Mouse (Mus musculus): ENCODE results near the gene 4933402J07Rik. TPM values are rescaled to one million over a fixed set of nuclear protein-coding genes. Genes with fewer than 3 reads are reported as not detected.

The 4933402J07Rik gene
- polyA plus RNA-seq, 1 experiment from 2014 or later = not detected

DNA sequence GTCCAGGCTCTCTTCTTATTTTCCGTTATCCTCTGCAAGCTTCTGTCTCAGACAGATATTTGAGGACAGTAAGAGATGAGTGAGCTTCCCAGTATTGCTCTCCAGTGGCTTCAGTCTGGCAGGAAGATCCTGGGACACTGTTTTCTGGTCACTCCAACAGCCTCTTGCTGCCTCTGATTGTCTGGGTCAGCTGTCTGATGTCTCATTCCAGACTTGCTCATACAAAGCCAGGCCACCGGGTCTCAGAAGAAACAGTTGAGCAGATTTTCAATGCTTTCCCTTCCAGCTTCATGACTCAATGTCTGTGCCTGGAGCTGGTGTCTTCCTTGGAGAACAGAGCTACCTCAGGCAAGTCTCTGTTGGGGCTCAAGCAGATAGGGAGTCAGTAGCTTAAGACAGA is 39.1 kb downstream of the 4933402J07Rik start:
- Histone ChIP-seq H3K27me3 (ENCODE audit: control insufficient read depth, insufficient read depth, low read length) (no peaks in the 10 kb centered on the region), H3K36me3 (ENCODE audit: control insufficient read depth, insufficient read depth, low read length) (no peaks in the 10 kb centered on the region), H3K9ac (replicated peaks; ENCODE audit: low read depth, low read length) (no peak overlapping the region), H3K27ac (ENCODE audit: low read length) (no peak overlapping the region), H3K9me3 (ENCODE audit: control insufficient read depth, low read depth, low read length) (no peaks in the 10 kb centered on the region), H3K4me1 (ENCODE audit: control insufficient read depth, insufficient read depth, low read length) (0 out of 2 replicates have a peak, but pooled peaks cover 4% of the 10 kb centered on the region), H3K4me3 (ENCODE audit: low read depth, low read length) (no peak overlapping the region), H3K4me2 (replicated peaks; ENCODE audit: low read depth, low read length) (no peak overlapping the region)
- WGBS = 64% methylated on average over 2 of the region's 2 CpGs
- ATAC-seq (ENCODE audit: insufficient number of reproducible peaks, insufficient read depth, low FRiP score, low read depth) = no peak

DNA sequence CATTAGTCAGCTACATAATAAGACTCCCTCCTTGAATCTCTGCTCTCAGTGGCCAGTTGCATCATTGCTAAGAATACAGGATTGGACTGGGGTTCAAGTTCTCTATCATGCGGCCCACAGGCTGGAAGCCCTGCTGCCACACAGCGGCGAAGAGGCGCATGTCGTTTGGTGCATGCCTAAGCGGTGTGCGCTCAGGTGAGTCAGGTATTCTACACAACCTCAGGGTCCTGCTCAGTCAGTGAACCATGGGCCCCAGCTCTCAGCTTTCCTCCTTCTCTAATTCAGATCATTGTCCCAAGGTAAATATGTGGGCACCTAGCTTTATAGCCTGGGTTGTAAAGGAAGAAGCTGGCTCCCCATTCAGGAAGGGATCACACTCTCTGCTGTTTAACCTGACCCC is 45.5 kb downstream of the 4933402J07Rik start:
- no peak for ATAC-seq (ENCODE audit: insufficient number of reproducible peaks, insufficient read depth, low FRiP score, low read depth)
- Histone ChIP-seq H3K9me3 (ENCODE audit: control insufficient read depth, low read depth, low read length) (no peaks in the 10 kb centered on the region), H3K4me1 (ENCODE audit: control insufficient read depth, insufficient read depth, low read length) (0 out of 2 replicates have a peak, but pooled peaks cover 4% of the 10 kb centered on the region), H3K27me3 (ENCODE audit: control insufficient read depth, insufficient read depth, low read length) (no peaks in the 10 kb centered on the region), H3K9ac (replicated peaks; ENCODE audit: low read depth, low read length) (no peak overlapping the region), H3K27ac (ENCODE audit: low read length) (no peak overlapping the region), H3K4me2 (replicated peaks; ENCODE audit: low read depth, low read length) (no peak overlapping the region), H3K4me3 (ENCODE audit: low read depth, low read length) (no peak overlapping the region), H3K36me3 (ENCODE audit: control insufficient read depth, insufficient read depth, low read length) (no peaks in the 10 kb centered on the region)
- whole genome bisulfite sequencing = 91% methylated on average over 7 of the region's 7 CpGs

DNA sequence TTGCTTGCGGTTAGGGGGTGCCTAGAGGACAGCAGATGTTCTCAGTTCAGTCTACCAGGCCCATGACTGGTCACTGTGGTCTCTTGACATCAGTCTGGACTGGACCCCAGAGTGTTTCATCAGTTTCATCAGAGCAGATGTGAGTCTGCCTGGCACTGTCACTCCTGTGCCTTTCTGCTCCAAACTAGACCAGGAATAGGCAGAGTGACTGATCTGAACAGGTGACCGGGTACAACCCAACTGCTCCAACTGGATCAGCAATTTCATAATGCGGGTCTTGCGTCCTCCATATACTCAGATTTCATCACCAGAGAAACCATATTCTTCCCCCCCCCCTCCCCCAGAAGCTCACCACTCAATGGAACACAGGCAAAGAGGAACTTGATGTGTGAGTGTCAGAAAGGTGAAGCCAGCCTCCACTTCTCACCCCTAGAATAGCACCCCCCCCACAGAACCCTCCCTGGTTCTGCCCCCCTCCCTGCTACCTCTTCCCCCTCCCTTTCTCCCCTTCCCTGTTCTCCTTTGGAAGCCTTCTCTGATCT is 46.1 kb downstream of the 4933402J07Rik start:
- Histone ChIP-seq H3K4me3 (ENCODE audit: low read depth, low read length) (no peak overlapping the region), H3K9ac (replicated peaks; ENCODE audit: low read depth, low read length) (no peak overlapping the region), H3K27me3 (ENCODE audit: control insufficient read depth, insufficient read depth, low read length) (no peaks in the 10 kb centered on the region), H3K36me3 (ENCODE audit: control insufficient read depth, insufficient read depth, low read length) (no peaks in the 10 kb centered on the region), H3K9me3 (ENCODE audit: control insufficient read depth, low read depth, low read length) (no peaks in the 10 kb centered on the region), H3K27ac (ENCODE audit: low read length) (no peak overlapping the region), H3K4me1 (ENCODE audit: control insufficient read depth, insufficient read depth, low read length) (0 out of 2 replicates have a peak, but pooled peaks cover 4% of the 10 kb centered on the region), H3K4me2 (replicated peaks; ENCODE audit: low read depth, low read length) (no peak overlapping the region)
- ATAC-seq (ENCODE audit: insufficient number of reproducible peaks, insufficient read depth, low FRiP score, low read depth) = no peak
- 86% methylated on average over 4 of the region's 4 CpGs for WGBS

- WGBS = 86% methylated on average over 1 of the region's 1 CpGs
- Histone ChIP-seq H3K9me3 (ENCODE audit: control insufficient read depth, low read depth, low read length) (no peaks in the 10 kb centered on the region), H3K27me3 (ENCODE audit: control insufficient read depth, insufficient read depth, low read length) (no peaks in the 10 kb centered on the region), H3K36me3 (ENCODE audit: control insufficient read depth, insufficient read depth, low read length) (no peaks in the 10 kb centered on the region), H3K4me1 (ENCODE audit: control insufficient read depth, insufficient read depth, low read length) (no peaks in the 10 kb centered on the region), H3K27ac (ENCODE audit: low read length) (no peak overlapping the region), H3K4me2 (replicated peaks; ENCODE audit: low read depth, low read length) (no peak overlapping the region), H3K9ac (replicated peaks; ENCODE audit: low read depth, low read length) (no peak overlapping the region), H3K4me3 (ENCODE audit: low read depth, low read length) (no peak overlapping the region)
- no peak for ATAC-seq (ENCODE audit: insufficient number of reproducible peaks, insufficient read depth, low FRiP score, low read depth)
These were observed 50.0 kb downstream of the 4933402J07Rik start for GRCm38 (mm10) chr8:87613701-87614100.

DNA sequence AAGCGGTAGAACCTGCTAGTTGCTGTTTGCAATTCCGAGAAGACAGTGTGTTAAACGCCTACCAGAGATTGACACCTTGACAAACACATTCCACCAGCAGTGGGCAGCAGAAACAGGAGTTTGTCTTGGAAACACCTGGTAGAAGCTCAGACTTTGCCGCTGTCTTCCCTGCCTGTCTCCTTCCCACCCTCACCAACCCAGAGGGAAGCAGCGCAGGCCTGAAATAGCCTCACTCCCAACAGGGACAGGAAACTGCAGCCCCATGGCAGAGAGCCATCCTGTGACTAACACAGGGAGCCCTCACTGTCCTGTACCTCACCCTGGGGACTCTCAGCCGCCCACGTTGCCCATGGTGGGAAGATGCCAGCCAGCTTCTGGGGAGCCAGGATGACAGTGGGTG is 55.5 kb downstream of the 4933402J07Rik start:
- no peak overlapping the region for H3K4me3 ChIP-seq (ENCODE audit: low read depth, low read length)
- 30% methylated on average over 7 of the region's 7 CpGs for WGBS
- H3K9me3 ChIP-seq (ENCODE audit: control insufficient read depth, low read depth, low read length) = no peaks in the 10 kb centered on the region
- H3K36me3 ChIP-seq (ENCODE audit: control insufficient read depth, insufficient read depth, low read length) = no peaks in the 10 kb centered on the region
- no peaks in the 10 kb centered on the region for H3K4me1 ChIP-seq (ENCODE audit: control insufficient read depth, insufficient read depth, low read length)
- H3K4me2 ChIP-seq (replicated peaks; ENCODE audit: low read depth, low read length) = no peak overlapping the region
- no peak for ATAC-seq (ENCODE audit: insufficient number of reproducible peaks, insufficient read depth, low FRiP score, low read depth)
- no peaks in the 10 kb centered on the region for H3K27me3 ChIP-seq (ENCODE audit: control insufficient read depth, insufficient read depth, low read length)
- no peak overlapping the region for H3K27ac ChIP-seq (ENCODE audit: low read length)
- H3K9ac ChIP-seq (replicated peaks; ENCODE audit: low read depth, low read length) = no peak overlapping the region

DNA sequence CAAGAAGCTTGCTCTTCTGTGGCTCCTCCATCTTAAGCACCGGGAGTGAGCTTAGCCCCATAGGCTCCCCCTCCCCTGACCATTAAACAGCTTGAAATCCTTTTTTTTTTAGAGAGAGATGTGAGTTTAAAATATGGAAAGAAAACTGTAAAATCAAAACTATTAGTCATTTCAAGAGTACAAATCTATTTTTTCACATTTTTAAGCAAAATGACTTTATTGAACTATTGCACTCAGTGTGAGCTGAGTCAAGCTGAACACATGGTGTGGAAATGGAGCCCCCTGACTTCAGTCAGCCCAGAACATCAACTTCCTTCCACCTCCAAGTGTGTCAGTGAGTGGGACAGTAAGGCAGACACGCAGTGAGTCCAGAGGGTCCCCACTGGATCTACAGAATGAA is 55.9 kb downstream of the 4933402J07Rik start:
- ATAC-seq (ENCODE audit: insufficient number of reproducible peaks, insufficient read depth, low FRiP score, low read depth) = no peak
- 80% methylated on average over 2 of the region's 2 CpGs for WGBS
- H3K9me3 ChIP-seq (ENCODE audit: control insufficient read depth, low read depth, low read length) = no peaks in the 10 kb centered on the region

DNA sequence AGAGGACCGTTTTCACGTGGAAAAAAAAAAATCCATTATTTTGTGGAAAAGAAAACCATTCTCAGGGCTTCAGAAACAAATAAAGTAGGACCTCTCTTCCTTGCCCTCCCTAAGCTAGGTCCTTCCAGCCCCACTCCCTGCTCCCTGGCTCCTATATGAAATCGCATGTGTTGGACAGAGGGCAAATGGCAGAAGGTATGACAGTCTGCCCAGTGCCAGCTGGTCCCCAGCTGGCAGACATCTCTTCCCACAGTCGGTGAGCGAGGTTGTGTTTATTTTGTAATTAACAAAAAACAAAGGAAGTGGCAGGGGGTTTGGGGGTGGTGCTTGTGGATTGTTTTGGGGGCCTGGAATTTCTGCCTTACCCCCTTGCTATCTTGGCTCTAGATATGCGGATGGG is 56.6 kb downstream of the 4933402J07Rik start:
- Histone ChIP-seq H3K9me3 (ENCODE audit: control insufficient read depth, low read depth, low read length) (no peaks in the 10 kb centered on the region), H3K9ac (replicated peaks; ENCODE audit: low read depth, low read length) (no peak overlapping the region), H3K4me3 (ENCODE audit: low read depth, low read length) (no peak overlapping the region), H3K27ac (ENCODE audit: low read length) (no peak overlapping the region), H3K4me1 (ENCODE audit: control insufficient read depth, insufficient read depth, low read length) (no peaks in the 10 kb centered on the region), H3K36me3 (ENCODE audit: control insufficient read depth, insufficient read depth, low read length) (no peaks in the 10 kb centered on the region), H3K4me2 (replicated peaks; ENCODE audit: low read depth, low read length) (no peak overlapping the region), H3K27me3 (ENCODE audit: control insufficient read depth, insufficient read depth, low read length) (no peaks in the 10 kb centered on the region)
- no peak for ATAC-seq (ENCODE audit: insufficient number of reproducible peaks, insufficient read depth, low FRiP score, low read depth)
- WGBS = 60% methylated on average over 6 of the region's 6 CpGs

More for the DNA sequence above, 55.9 kb downstream of the 4933402J07Rik start:
- Histone ChIP-seq H3K27ac (ENCODE audit: low read length) (no peak overlapping the region), H3K9ac (replicated peaks; ENCODE audit: low read depth, low read length) (no peak overlapping the region), H3K36me3 (ENCODE audit: control insufficient read depth, insufficient read depth, low read length) (no peaks in the 10 kb centered on the region), H3K27me3 (ENCODE audit: control insufficient read depth, insufficient read depth, low read length) (no peaks in the 10 kb centered on the region), H3K4me3 (ENCODE audit: low read depth, low read length) (no peak overlapping the region), H3K4me2 (replicated peaks; ENCODE audit: low read depth, low read length) (no peak overlapping the region), H3K4me1 (ENCODE audit: control insufficient read depth, insufficient read depth, low read length) (no peaks in the 10 kb centered on the region)

DNA sequence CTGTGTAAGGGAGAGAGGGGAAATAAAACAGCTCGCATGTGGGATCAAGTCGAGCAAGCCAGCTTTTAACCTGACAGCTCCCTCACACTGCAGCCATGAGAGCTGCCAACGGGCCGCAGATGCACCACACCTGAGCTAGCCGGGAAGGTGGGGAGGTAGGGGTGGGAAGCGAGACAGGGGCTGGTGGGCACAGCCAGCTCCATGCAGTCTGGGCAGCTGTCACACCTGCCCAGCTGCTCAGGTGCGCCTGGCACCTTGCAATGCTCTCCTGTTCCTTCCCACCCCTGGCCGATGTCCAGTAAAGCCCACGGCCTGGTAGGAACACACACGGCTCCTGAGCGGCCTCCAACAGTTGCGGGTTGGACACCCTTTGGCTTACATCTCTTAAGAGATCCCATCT is 57.5 kb downstream of the 4933402J07Rik start:
- WGBS = 80% methylated on average over 12 of the region's 12 CpGs
- Histone ChIP-seq H3K9ac (replicated peaks; ENCODE audit: low read depth, low read length) (no peak overlapping the region), H3K4me2 (replicated peaks; ENCODE audit: low read depth, low read length) (no peak overlapping the region), H3K36me3 (ENCODE audit: control insufficient read depth, insufficient read depth, low read length) (no peaks in the 10 kb centered on the region), H3K4me1 (ENCODE audit: control insufficient read depth, insufficient read depth, low read length) (no peaks in the 10 kb centered on the region), H3K27me3 (ENCODE audit: control insufficient read depth, insufficient read depth, low read length) (no peaks in the 10 kb centered on the region), H3K9me3 (ENCODE audit: control insufficient read depth, low read depth, low read length) (no peaks in the 10 kb centered on the region; the same call in 1 of the 2 replicates), H3K4me3 (ENCODE audit: low read depth, low read length) (no peak overlapping the region), H3K27ac (ENCODE audit: low read length) (no peak overlapping the region)
- ATAC-seq (ENCODE audit: insufficient number of reproducible peaks, insufficient read depth, low FRiP score, low read depth) = no peak

GRCm38 (mm10) chr8:87629656-87630055 is 66.0 kb downstream of the 4933402J07Rik start:
- no peaks in the 10 kb centered on the region for H3K27me3 ChIP-seq (ENCODE audit: control insufficient read depth, insufficient read depth, low read length)
- no peaks in the 10 kb centered on the region; the same call in 1 of the 2 replicates for H3K9me3 ChIP-seq (ENCODE audit: control insufficient read depth, low read depth, low read length)
- ATAC-seq (ENCODE audit: insufficient number of reproducible peaks, insufficient read depth, low FRiP score, low read depth) = peak; percentile 37; the same call in 1 of the 2 replicates
- H3K4me3 ChIP-seq (ENCODE audit: low read depth, low read length) = no peak overlapping the region
- H3K27ac ChIP-seq (ENCODE audit: low read length) = no peak overlapping the region
- no peak overlapping the region for H3K9ac ChIP-seq (replicated peaks; ENCODE audit: low read depth, low read length)
- 42% methylated on average over 6 of the region's 6 CpGs for WGBS
- no peaks in the 10 kb centered on the region for H3K4me1 ChIP-seq (ENCODE audit: control insufficient read depth, insufficient read depth, low read length)
- H3K36me3 ChIP-seq (ENCODE audit: control insufficient read depth, insufficient read depth, low read length) = no peaks in the 10 kb centered on the region
- H3K4me2 ChIP-seq (replicated peaks; ENCODE audit: low read depth, low read length) = no peak overlapping the region
